Mouse (Mus musculus) hindbrain, embryonic 11.5 days (tissue): ENCODE measurements at regions not wholly inside any gene's neighbourhood (a gene's known extent, or its start where the extent isn't known, plus 50 kb on each side); places are given as distances from the start of the nearest gene placed in this dataset.
"Not testable (repeated sequence)": the region's sequence is repeated elsewhere in the genome, so short reads cannot be mapped to it uniquely, and the experiment has no call there.

Experiments used
- ATAC-seq: fragments of 200-750 bp; cut with Nextera tagmentation; 2 replicates; pipeline ENCODE4 v1.8.0; 2017; ENCODE audit warnings: mild to moderate bottlenecking, moderate TSS enrichment, moderate library complexity; ENCODE audit not compliant: low FRiP score
- DNase-seq: peaks from one replicate; pipeline ENCODE4 v3.0.0-alpha.2; 2015; ENCODE audit warnings: low spot score
- H3K27ac ChIP-seq: fragments of 300-500 bp; sonication (generic); 2 replicates; pipeline ENCODE4 v1.5.1; 2014; ENCODE audit warnings: mild to moderate bottlenecking, low read depth, low read length
- H3K27me3 ChIP-seq: fragments of 300-500 bp; sonication (generic); 2 replicates; pipeline ENCODE4 v1.6.1; 2014; ENCODE audit warnings: mild to moderate bottlenecking, low read length, moderate library complexity, mixed read lengths; ENCODE audit not compliant: control insufficient read depth, insufficient read depth
- H3K36me3 ChIP-seq: fragments of 300-500 bp; sonication (generic); 2 replicates; pipeline ENCODE4 v1.6.1; 2014; ENCODE audit warnings: mild to moderate bottlenecking, low read length, moderate library complexity, mixed read lengths; ENCODE audit not compliant: control insufficient read depth, insufficient read depth
- H3K4me1 ChIP-seq: fragments of 300-500 bp; sonication (generic); replicated peaks from 2 replicates; pipeline ENCODE4 v1.6.1; 2014; ENCODE audit warnings: low read length, mixed read lengths; ENCODE audit not compliant: control insufficient read depth, insufficient read depth
- H3K4me2 ChIP-seq: fragments of 300-500 bp; sonication (generic); replicated peaks from 2 replicates; pipeline ENCODE4 v1.6.1; 2014; ENCODE audit warnings: mild to moderate bottlenecking, low read depth, low read length
- H3K4me3 ChIP-seq: fragments of 300-500 bp; sonication (generic); 2 replicates; pipeline ENCODE4 v1.5.1; 2014; ENCODE audit warnings: low read depth, low read length
- H3K9ac ChIP-seq: fragments of 300-500 bp; sonication (generic); 2 replicates; pipeline ENCODE4 v1.6.1; 2014; ENCODE audit warnings: low read depth, low read length
- H3K9me3 ChIP-seq: fragments of 300-500 bp; sonication (generic); 2 replicates; pipeline ENCODE4 v1.6.1; 2016; ENCODE audit warnings: low read length; ENCODE audit not compliant: control insufficient read depth
- WGBS: fragments of 180-500 bp; shearing (Covaris S2); extraction: QIAGEN DNeasy Blood & Tissue Kit; methylation state at CpG from one replicate; pipeline ENCODE4 v1.1.7; 2014; 5-methylcytosine and 5-hydroxymethylcytosine counted together

DNA sequence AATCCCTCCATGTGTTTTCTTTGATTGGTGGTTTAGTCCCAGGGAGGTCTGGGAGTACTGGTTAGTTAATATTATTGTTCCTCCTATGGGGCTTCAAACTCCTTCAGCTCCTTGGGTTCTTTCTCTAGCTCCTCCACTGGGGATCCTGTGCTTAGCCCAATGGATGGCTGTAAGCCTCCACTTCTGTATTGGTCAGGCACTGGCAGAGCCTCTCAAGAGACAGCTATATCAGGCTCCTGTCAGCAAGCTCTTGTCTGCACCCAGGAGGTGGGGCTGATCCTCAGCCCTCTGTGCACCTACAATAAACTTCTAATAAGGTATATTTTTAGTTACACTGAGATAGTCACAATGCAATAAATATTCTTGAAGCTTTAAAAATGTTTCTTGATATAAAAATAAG, 171.2 kb downstream of the Pcdh18 start:
- not testable (repeated sequence) for H3K4me2 ChIP-seq, H3K4me3 ChIP-seq, H3K27me3 ChIP-seq, H3K9me3 ChIP-seq, H3K36me3 ChIP-seq, DNase-seq, ATAC-seq, H3K27ac ChIP-seq, H3K4me1 ChIP-seq, H3K9ac ChIP-seq

DNA sequence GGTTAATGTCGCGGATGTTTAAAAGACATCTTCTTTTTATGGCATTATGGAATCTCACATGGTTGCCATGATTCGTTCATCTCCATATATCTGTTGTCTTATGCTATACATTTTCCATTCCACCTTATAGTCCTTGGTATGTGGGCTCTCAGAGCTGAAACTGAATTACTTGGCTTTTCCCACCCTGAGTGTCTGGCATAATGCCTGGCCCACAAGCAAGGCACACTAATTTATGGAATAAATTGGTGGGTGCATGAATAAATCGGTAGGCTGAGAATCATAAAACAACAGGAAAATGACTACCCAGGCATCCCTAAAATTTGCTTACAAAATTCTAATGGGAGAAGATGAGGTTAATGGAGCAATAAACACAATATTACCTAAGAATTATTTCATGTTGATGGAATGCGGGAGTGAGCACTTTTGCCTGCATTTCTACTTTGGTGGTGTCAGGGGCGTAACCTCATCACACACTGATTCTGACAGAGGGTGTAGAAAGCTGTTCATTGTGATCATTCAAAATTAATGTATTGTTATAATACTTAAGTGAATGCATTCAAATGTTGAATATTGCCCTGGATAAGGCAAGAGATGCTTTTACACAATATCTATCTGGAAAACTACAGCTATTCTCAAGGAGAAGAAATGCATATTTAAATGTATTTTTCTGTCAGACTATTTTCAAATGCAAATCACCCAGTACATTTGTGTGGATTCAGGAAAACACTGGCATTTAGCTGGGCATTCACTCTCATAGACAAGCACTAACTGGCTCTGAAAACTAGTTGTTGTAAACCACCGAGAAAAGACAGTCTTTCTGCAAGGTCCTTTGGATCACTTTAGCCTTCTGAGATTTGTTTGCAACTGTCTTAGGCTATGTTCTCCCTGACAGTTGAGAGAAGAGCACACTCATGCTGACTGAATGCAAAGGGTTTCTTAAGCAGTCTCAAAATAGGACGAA, 190.1 kb downstream of the Pcdh18 start:
- Histone ChIP-seq H3K36me3 (no peaks in the 10 kb centered on the region), H3K27ac (no peak overlapping the region), H3K9me3 (no peaks in the 10 kb centered on the region), H3K27me3 (no peaks in the 10 kb centered on the region), H3K9ac (no peak overlapping the region), H3K4me2 (no peak overlapping the region), H3K4me3 (no peak overlapping the region), H3K4me1 (no peaks in the 10 kb centered on the region)
- ATAC-seq (no peak), DNase-seq (no peak)
- 80% methylated on average over 8 of the region's 8 CpGs for WGBS

DNA sequence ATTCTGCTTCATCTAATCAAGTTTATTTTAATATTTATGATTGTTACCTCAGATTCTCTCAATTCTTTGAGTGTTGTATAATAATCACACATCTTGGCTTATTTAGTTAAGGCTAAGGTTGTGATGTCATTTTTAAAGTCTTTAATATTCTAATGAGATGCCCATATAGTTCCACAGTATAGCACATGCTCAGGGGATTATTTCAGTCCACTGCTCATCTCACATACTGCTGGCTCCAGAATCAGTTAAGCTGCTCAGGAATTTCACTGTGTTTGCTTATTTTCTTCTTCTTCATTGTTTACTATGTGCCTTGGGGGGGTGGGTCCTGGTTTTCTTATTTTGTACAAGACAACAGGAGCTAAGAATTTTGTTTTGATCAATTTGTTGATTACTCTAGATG, 229.5 kb downstream of the Pcdh18 start:
- DNase-seq (no peak), ATAC-seq (no peak)
- Histone ChIP-seq H3K27ac (no peak overlapping the region), H3K27me3 (no peaks in the 10 kb centered on the region), H3K4me2 (no peak overlapping the region), H3K4me1 (no peaks in the 10 kb centered on the region), H3K9ac (no peak overlapping the region), H3K9me3 (no peaks in the 10 kb centered on the region), H3K4me3 (no peak overlapping the region), H3K36me3 (no peaks in the 10 kb centered on the region)

DNA sequence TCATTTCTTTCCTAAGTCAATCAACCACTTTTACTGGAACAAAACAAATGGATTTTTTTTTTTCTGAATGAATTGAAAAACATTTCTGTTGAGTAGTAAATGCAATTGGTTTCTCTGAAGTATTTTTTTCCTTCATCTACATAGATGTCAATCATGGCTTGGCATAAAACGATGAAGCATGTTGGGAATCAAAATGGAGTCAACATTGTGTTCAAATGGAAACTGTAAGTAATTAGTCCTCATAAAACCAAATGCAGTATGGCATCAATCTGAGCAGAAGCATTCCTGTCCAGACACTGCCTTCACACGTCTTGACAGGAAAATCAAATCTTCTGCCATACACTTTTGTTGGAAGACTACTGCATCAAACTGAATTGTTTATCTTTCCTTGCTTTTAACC, 237.0 kb downstream of the Pcdh18 start:
- Histone ChIP-seq H3K36me3 (no peaks in the 10 kb centered on the region), H3K27ac (no peak overlapping the region), H3K4me1 (no peaks in the 10 kb centered on the region), H3K9me3 (no peaks in the 10 kb centered on the region), H3K4me2 (no peak overlapping the region), H3K27me3 (no peaks in the 10 kb centered on the region), H3K9ac (no peak overlapping the region), H3K4me3 (no peak overlapping the region)
- ATAC-seq: no peak
- DNase-seq: no peak
- WGBS: 79% methylated on average over 2 of the region's 2 CpGs

DNA sequence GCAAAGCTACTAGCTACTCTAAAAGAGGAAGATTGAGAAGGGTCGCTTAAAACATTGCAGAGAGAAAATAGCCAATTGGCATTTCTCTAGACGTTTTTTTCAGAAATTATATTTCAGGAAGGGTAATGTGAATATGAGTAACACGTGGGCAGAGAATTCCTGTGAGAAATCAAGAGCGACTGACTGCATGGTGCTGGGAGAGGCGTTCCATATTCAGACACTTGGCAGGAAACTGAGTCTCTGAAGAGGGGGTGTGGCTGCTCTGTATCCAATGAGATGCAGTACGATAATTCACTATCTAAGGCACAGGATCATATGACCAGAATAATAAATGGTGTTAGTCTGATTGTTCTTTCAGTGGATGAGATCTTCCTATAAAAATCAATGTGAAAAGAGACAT, 252.5 kb downstream of the Pcdh18 start:
- 72% methylated on average over 6 of the region's 6 CpGs for WGBS
- ATAC-seq (no peak), DNase-seq (no peak)
- Histone ChIP-seq H3K4me2 (no peak overlapping the region), H3K4me1 (no peaks in the 10 kb centered on the region), H3K9ac (no peak overlapping the region), H3K36me3 (no peaks in the 10 kb centered on the region), H3K9me3 (no peaks in the 10 kb centered on the region), H3K4me3 (no peak overlapping the region), H3K27ac (no peak overlapping the region), H3K27me3 (no peaks in the 10 kb centered on the region)

DNA sequence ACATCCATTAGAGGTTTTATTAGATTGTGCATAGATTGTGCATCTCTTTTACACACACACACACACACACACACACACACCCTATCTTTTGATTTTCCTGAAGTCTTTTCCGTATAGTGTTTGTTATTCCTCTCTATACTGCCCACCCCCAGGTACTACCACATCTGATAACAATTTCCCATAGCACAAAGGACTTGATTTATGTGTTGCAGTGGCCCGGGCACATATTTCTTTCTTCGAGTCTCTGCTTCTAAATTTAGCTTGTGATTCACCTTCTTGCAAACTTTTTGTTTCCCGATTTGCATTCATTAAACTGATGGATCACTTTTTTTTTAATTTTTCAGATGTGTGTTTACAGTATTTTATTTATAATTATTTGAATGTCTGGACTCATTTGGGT, 254.8 kb downstream of the Pcdh18 start:
- Histone ChIP-seq H3K27me3 (no peaks in the 10 kb centered on the region), H3K27ac (no peak overlapping the region), H3K36me3 (no peaks in the 10 kb centered on the region), H3K4me1 (no peaks in the 10 kb centered on the region), H3K4me3 (no peak overlapping the region), H3K9me3 (no peaks in the 10 kb centered on the region), H3K4me2 (no peak overlapping the region), H3K9ac (no peak overlapping the region)
- ATAC-seq (no peak), DNase-seq (no peak)
- WGBS: 80% methylated on average over 4 of the region's 4 CpGs

DNA sequence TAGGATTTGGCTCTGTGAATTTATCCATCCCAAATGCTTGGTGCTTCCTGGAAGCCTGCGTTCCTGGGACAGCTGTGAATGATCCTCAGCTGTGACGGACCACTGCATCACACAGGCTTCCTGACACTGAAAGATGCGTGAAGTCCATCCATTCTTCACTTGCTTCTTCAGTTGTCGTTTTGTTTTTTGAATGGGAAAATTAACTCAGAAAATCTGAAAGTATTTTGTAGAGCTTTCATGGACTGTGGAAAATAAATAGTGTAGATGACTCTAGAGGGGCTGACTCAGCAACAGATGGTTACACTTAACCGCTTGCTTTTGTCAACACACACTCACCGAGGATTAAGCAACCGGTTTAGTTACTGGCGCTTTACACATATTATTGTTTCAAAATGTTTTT, 272.0 kb downstream of the Pcdh18 start:
- DNase-seq: no peak
- no peak overlapping the region for H3K4me2 ChIP-seq
- no peak overlapping the region for H3K9ac ChIP-seq
- 67% methylated on average over 8 of the region's 8 CpGs for WGBS
- H3K9me3 ChIP-seq: no peaks in the 10 kb centered on the region
- ATAC-seq: no peak
- H3K36me3 ChIP-seq: no peaks in the 10 kb centered on the region
- no peaks in the 10 kb centered on the region for H3K4me1 ChIP-seq
- no peak overlapping the region for H3K27ac ChIP-seq
- H3K27me3 ChIP-seq: no peaks in the 10 kb centered on the region
- no peak overlapping the region for H3K4me3 ChIP-seq
